Mouse (Mus musculus) liver, postnatal 0 days (tissue): ENCODE data around the gene Krt78.
"Not testable (repeated sequence)": the region's sequence is repeated elsewhere in the genome, so short reads cannot be mapped to it uniquely, and the experiment has no call there.

Source experiments
- CTCF ChIP-seq: sonication (generic); IDR thresholded peaks from 2 replicates; pipeline ENCODE4 v1.5.1; 2016; ENCODE audit warnings: antibody characterized with exemption, low read depth
- EP300 ChIP-seq: IDR thresholded peaks from 2 replicates; pipeline ENCODE4 v1.6.1; 2016; ENCODE audit warnings: antibody characterized with exemption, low read depth, mild to moderate bottlenecking

GRCm38 (mm10) chr15:101996450-101997078 lies 42.5 kb upstream of the Krt78 start:
- TF ChIP-seq CTCF, EP300: not testable (repeated sequence)
